Mouse (Mus musculus) megakaryocyte, adult 5-6 weeks (primary cell): ENCODE data around the gene Mrgprf. TPM values are rescaled to one million over a fixed set of nuclear protein-coding genes. Genes with fewer than 3 reads are reported as not detected.

Experiments
- ATAC-seq: 2 replicates; pipeline ENCODE4 v1.8.0; 2016; ENCODE audit warnings: mild to moderate bottlenecking, inconsistent platforms; ENCODE audit not compliant: poor library complexity, severe bottlenecking
- total RNA-seq, 2 experiments: library from RNA; stranded (forward) in 1 of 2; stranded (reverse) in 1 of 2; fragments of 153-499, 151-499 nt in 1 of 2; fragments of 221-1000, 200-1000 nt in 1 of 2; gene quantifications; 2 replicates each; pipeline versions ENCODE4 v1.2.3 to v1.2.4; 2015 to 2017

Gene Mrgprf
- total RNA-seq, 2 experiments from 2014 or later, result not detected

DNA sequence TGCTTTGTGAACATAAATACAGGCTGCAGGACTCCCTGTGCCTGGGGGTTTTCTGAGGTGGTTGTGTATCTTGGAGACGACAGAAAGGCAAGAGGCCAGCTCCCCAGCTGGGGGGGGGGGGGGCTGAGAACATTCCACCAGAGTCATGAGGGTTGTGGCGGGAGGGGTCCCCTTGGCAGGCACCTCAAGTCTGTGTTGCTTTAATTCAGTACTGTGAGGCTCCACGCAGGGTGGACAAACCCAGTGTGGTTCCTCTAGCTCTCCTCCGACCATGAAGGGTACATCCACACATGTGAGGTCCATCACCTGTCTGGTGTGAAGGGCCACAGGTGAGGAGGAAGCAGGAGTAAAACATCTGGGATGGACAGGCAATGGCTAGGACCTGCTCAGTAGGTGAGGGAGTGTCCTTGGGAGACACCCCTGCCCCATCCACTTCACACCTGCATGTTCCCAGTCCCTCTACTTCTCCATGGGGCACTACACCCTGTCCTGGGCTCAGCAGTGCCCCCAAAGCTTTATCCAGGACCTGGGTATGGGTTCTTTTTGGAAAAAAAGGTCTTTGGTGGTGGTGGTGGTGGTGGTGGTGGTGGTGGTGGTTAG lies 33.9 kb downstream of the Mrgprf start:
- no peak for ATAC-seq

DNA sequence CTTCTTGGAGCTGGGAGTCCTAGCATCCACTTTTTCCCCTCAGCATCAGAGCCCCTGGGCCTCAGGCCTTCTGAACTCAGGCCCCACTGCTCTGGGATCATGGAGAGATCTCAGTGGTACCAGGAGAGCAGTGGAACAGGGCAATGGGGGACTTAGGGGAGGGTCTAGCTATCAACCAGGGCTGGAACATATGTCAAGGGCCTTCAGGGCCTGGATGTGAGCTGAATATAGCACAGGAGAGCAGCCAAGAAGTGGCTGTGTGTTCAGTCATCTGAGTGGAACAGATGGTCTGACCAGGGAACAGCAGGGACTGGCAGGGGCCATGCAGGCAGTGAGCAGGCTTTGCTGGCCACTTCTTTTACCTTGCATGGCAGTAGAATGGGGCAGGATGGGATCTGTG lies 34.6 kb downstream of the Mrgprf start:
- no peak for ATAC-seq

DNA sequence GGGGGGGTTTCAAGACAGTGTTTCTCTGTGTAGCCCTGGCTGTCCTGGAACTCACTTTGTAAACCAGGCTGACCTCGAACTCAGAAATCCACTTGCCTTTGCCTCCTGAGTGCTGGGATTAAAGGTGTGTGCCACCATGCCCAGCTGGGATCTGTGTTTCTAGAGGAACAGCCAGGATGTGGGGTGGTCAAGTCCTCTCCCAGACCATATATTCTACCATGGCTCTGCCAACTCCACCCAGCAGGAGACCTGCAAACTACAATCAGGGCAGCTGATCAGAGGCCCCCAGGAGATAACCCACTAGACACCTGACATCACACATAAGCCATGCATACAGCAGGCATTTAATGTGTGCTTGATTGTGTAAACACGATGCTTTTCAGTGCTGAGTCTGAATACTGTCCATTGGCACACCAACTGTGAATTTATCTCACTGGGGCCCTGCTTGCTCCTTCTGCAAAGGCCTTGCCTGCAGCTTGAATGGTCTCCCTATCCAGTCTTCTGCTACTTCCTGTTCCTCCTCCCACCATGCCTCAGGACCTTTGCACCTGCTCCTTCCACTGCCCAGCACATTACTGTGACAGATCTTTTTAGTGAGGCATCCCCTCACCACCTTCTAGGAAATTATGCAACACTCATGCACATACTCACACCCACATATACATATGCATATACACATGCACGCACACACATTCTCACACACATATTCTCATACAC lies 35.1 kb downstream of the Mrgprf start:
- ATAC-seq, result no peak

DNA sequence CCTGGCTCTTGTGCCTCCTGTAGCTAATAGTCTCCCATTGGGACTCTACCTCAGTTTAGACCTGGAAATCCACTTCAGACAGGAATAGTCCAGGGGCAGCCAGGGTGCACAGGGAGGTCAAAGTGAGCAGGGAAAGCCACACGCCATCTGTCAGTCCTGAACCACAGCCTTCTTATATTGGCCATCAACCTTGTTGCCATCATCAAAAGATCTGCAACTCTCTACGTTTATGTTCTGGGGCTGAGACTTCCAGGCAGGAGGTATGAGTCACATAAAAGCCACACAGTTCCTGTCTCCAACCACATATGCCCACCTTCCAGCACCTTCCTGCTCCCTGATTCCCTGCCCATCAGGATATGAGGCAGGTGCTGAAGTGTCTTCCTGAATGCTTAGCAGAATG lies 37.3 kb downstream of the Mrgprf start:
- ATAC-seq, result no peak

DNA sequence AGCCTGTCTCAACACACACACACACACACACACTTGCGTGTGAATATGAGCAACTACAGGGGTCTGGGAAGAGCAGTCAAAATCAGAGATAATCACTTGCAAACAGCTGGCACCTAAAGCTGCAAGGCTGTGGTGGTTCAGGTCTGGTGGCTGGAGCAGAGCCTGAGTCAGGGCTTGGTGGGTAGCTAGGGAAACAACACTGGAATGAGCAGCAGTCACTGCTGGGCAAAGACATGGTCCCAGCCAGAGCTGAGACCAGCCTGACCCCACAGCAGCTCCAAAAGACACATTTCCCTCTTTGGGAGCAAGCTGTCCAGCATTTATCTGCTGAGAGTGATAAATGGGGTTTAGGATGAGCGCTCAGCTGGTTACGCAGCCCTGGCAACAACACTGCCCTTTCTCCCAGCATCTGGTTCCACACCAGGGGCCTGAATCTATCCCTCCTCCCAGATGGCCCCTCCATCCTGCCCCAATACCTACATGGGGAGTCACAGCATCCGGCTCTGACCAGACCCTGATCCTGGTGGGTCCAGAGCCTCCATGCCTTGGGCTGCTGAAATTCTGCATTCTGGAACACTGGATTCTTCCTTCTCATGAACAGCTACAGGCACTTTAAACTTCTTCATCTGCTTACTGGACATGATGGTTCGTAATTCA lies 39.7 kb downstream of the Mrgprf start:
- ATAC-seq, result peak; percentile 43

Other genes with a start within 250 kb of the Mrgprf start
- gene 1810010D01Rik, start 92.7 kb upstream of the Mrgprf start, total RNA-seq (2015), result not detected in 2 replicates
- gene 1810010D01Rik, start 92.7 kb upstream of the Mrgprf start, total RNA-seq (2017), result not detected in 2 replicates
- gene Tpcn2, start 16.8 kb upstream of the Mrgprf start, total RNA-seq (2015), result 7.9 and 8.6 TPM in 2 replicates
- 6.7 and 7.5 TPM in 2 replicates for gene Tpcn2, start 16.8 kb upstream of the Mrgprf start, total RNA-seq (2017)
- not detected in 2 replicates for gene Mrgprd, start 14.0 kb downstream of the Mrgprf start, total RNA-seq (2015)
- not detected in 2 replicates for gene Mrgprd, start 14.0 kb downstream of the Mrgprf start, total RNA-seq (2017)